Mouse (Mus musculus) CH12.LX (cell line): ENCODE results near the gene Relch. TPM values are rescaled to one million over a fixed set of nuclear protein-coding genes. Genes with fewer than 3 reads are reported as not detected.

ENCODE experiments used
- DNase-seq: peaks from one replicate; pipeline ENCODE4 v3.0.0-alpha.2; 2013; ENCODE audit errors: extremely low read depth
- H3K27ac ChIP-seq: 2 replicates; pipeline ENCODE4 v1.5.1; 2012; ENCODE audit warnings: low read depth, mild to moderate bottlenecking, control low read depth, moderate library complexity; ENCODE audit not compliant: insufficient read depth
- H3K27me3 ChIP-seq: replicated peaks from 2 replicates; pipeline ENCODE3; 2012; ENCODE audit warnings: inconsistent platforms
- H3K36me3 ChIP-seq, 2 experiments: replicated peaks in 1 of 2; 2 replicates each; pipeline versions ENCODE3 to v1.6.1; 2012; ENCODE audit warnings: inconsistent platforms in 1 of 2, low read length in 1 of 2, mild to moderate bottlenecking in 1 of 2, mixed read lengths in 1 of 2, moderate library complexity in 1 of 2; ENCODE audit not compliant: control insufficient read depth in 1 of 2, insufficient read depth in 1 of 2
- H3K4me1 ChIP-seq, 2 experiments: 2 replicates each; pipeline ENCODE4 v1.6.1; 2012; ENCODE audit warnings: inconsistent platforms in 1 of 2, moderate library complexity in 1 of 2; ENCODE audit not compliant: insufficient read depth in 2 of 2, control insufficient read depth in 1 of 2
- H3K4me2 ChIP-seq: 2 replicates; pipeline ENCODE4 v1.6.1; 2012; ENCODE audit warnings: low read depth, mild to moderate bottlenecking, control low read depth; ENCODE audit not compliant: poor library complexity, insufficient read depth, severe bottlenecking
- H3K4me3 ChIP-seq, 3 experiments: fragments of 150-350 bp in 1 of 3; sonication (generic) in 1 of 3; replicated peaks in 1 of 3; 2 replicates each; pipeline versions ENCODE3 to v1.5.1; 2011 to 2012; ENCODE audit warnings: low read depth in 2 of 3, low read length in 2 of 3, mild to moderate bottlenecking in 2 of 3, moderate library complexity in 2 of 3, control low read depth in 1 of 3, improper control_type of control experiment in 1 of 3, inconsistent platforms in 1 of 3, mixed read lengths in 1 of 3; ENCODE audit not compliant: poor library complexity in 1 of 3
- H3K79me2 ChIP-seq: replicated peaks from 2 replicates; pipeline ENCODE4 v1.6.1; 2012; ENCODE audit warnings: mild to moderate bottlenecking, moderate library complexity; ENCODE audit not compliant: control insufficient read depth, poor library complexity, insufficient read depth, severe bottlenecking; ENCODE audit errors: extremely low read depth
- H3K9ac ChIP-seq: 2 replicates; pipeline ENCODE4 v1.6.1; 2012; ENCODE audit warnings: low read depth, mild to moderate bottlenecking, control low read depth, moderate library complexity; ENCODE audit not compliant: insufficient read depth
- H3K9me3 ChIP-seq: replicated peaks from 2 replicates; pipeline ENCODE3; 2012; ENCODE audit warnings: low read length, inconsistent platforms, mixed read lengths
- BHLHE40 ChIP-seq: IDR thresholded peaks from 2 replicates; pipeline ENCODE4 v1.6.1; 2011; ENCODE audit warnings: mild to moderate bottlenecking, low read depth, low read length, improper control_type of control experiment
- CHD1 ChIP-seq: IDR thresholded peaks from 2 replicates; pipeline ENCODE4 v1.6.1; 2012; ENCODE audit warnings: low read depth, low read length, improper control_type of control experiment, inconsistent platforms
- CTCF ChIP-seq, 2 experiments: IDR thresholded peaks in 1 of 2; conservative IDR thresholded peaks in 1 of 2; 2 replicates each; pipeline ENCODE4 v1.5.1; 2011 to 2012; ENCODE audit warnings: low read depth in 2 of 2, low read length in 2 of 2, improper control_type of control experiment in 1 of 2, inconsistent platforms in 1 of 2, mild to moderate bottlenecking in 1 of 2, moderate library complexity in 1 of 2
- E2F4 ChIP-seq: IDR thresholded peaks from 2 replicates; pipeline ENCODE4 v1.6.1; 2011; ENCODE audit warnings: low read depth, low read length, improper control_type of control experiment; ENCODE audit not compliant: insufficient replicate concordance
- ELF1 ChIP-seq: IDR thresholded peaks from 2 replicates; pipeline ENCODE4 v1.6.1; 2014; ENCODE audit warnings: low read depth, mild to moderate bottlenecking, inconsistent platforms, low read length, improper control_type of control experiment
- EP300 ChIP-seq: IDR thresholded peaks from 2 replicates; pipeline ENCODE4 v1.6.1; 2011; ENCODE audit warnings: low read length, improper control_type of control experiment
- ETS1 ChIP-seq: conservative IDR thresholded peaks from 2 replicates; pipeline ENCODE4 v1.6.1; 2012; ENCODE audit warnings: low read depth, mild to moderate bottlenecking, inconsistent platforms, low read length, improper control_type of control experiment, moderate library complexity
- GABPA ChIP-seq: IDR thresholded peaks from 2 replicates; pipeline ENCODE4 v1.6.1; 2012; ENCODE audit warnings: low read depth, low read length, improper control_type of control experiment, inconsistent platforms; ENCODE audit not compliant: insufficient replicate concordance
- HCFC1 ChIP-seq: IDR thresholded peaks from 2 replicates; pipeline ENCODE4 v1.6.1; 2012; ENCODE audit warnings: low read depth, mild to moderate bottlenecking, inconsistent platforms, low read length, improper control_type of control experiment
- IRF4 ChIP-seq: IDR thresholded peaks from 2 replicates; pipeline ENCODE4 v1.6.1; 2014; ENCODE audit warnings: low read depth, mild to moderate bottlenecking, inconsistent platforms, low read length, improper control_type of control experiment
- JUN ChIP-seq: IDR thresholded peaks from 2 replicates; pipeline ENCODE4 v1.6.1; 2011; ENCODE audit warnings: low read depth, mild to moderate bottlenecking, low read length, improper control_type of control experiment, moderate library complexity; ENCODE audit not compliant: insufficient read depth
- MAFK ChIP-seq: IDR thresholded peaks from 2 replicates; pipeline ENCODE4 v1.6.1; 2011; ENCODE audit warnings: low read length, improper control_type of control experiment; ENCODE audit not compliant: insufficient replicate concordance
- MAX ChIP-seq: IDR thresholded peaks from 2 replicates; pipeline ENCODE4 v1.6.1; 2011; ENCODE audit warnings: low read length, improper control_type of control experiment
- MAZ ChIP-seq: IDR thresholded peaks from 2 replicates; pipeline ENCODE4 v1.6.1; 2012; ENCODE audit warnings: low read depth, mild to moderate bottlenecking, inconsistent platforms, low read length, improper control_type of control experiment, moderate library complexity
- MEF2A ChIP-seq: IDR thresholded peaks from 2 replicates; pipeline ENCODE4 v1.6.1; 2014; ENCODE audit warnings: low read depth, mild to moderate bottlenecking, inconsistent platforms, low read length, improper control_type of control experiment, borderline replicate concordance
- MXI1 ChIP-seq: IDR thresholded peaks from 2 replicates; pipeline ENCODE4 v1.6.1; 2011; ENCODE audit warnings: mild to moderate bottlenecking, low read depth, low read length, improper control_type of control experiment
- MYC ChIP-seq: IDR thresholded peaks from 2 replicates; pipeline ENCODE4 v1.6.1; 2011; ENCODE audit warnings: low read depth, mild to moderate bottlenecking, improper control_type of control experiment, low read length
- NRF1 ChIP-seq: IDR thresholded peaks from 2 replicates; pipeline ENCODE4 v1.6.1; 2014; ENCODE audit warnings: low read depth, mild to moderate bottlenecking, inconsistent platforms, low read length, improper control_type of control experiment, moderate library complexity
- POLR2AphosphoS2 ChIP-seq: IDR thresholded peaks from 2 replicates; pipeline ENCODE4 v1.6.1; 2011; ENCODE audit warnings: low read depth, low read length, improper control_type of control experiment
- RAD21 ChIP-seq: IDR thresholded peaks from 2 replicates; pipeline ENCODE4 v1.6.1; 2011; ENCODE audit warnings: low read depth, mild to moderate bottlenecking, low read length, improper control_type of control experiment, moderate library complexity
- SIN3A ChIP-seq: IDR thresholded peaks from 2 replicates; pipeline ENCODE4 v1.6.1; 2012; ENCODE audit warnings: low read length, improper control_type of control experiment, inconsistent platforms
- TBP ChIP-seq: conservative IDR thresholded peaks from 2 replicates; pipeline ENCODE4 v1.6.1; 2011; ENCODE audit warnings: low read depth, low read length, improper control_type of control experiment
- TCF12 ChIP-seq: IDR thresholded peaks from 2 replicates; pipeline ENCODE4 v1.6.1; 2014; ENCODE audit warnings: low read depth, mild to moderate bottlenecking, inconsistent platforms, low read length, improper control_type of control experiment
- USF1 ChIP-seq: IDR thresholded peaks from 2 replicates; pipeline ENCODE4 v1.6.1; 2014; ENCODE audit warnings: low read depth, mild to moderate bottlenecking, inconsistent platforms, low read length, improper control_type of control experiment
- USF2 ChIP-seq: conservative IDR thresholded peaks from 2 replicates; pipeline ENCODE4 v1.6.1; 2011; ENCODE audit warnings: low read depth, low read length, improper control_type of control experiment
- ZNF384 ChIP-seq: IDR thresholded peaks from 2 replicates; pipeline ENCODE4 v1.6.1; 2012; ENCODE audit warnings: low read depth, low read length, improper control_type of control experiment, inconsistent platforms
- dilution Hi-C: fragments of 300-500 bp; cut with MboI; formaldehyde crosslinking; loops from 2 replicates; pipeline ENCODE4 v1.14.3; 2020; ENCODE audit warnings: low sequenced_read_pairs; ENCODE audit not compliant: extremely low pct_unique_long_range_greater_than_20kb, extremely low pct_ligation_motif_present
- in situ Hi-C: fragments of 300-500 bp; cut with MboI; formaldehyde crosslinking; loops from 3 replicates; pipeline ENCODE4 v1.14.3; 2019; ENCODE audit warnings: low sequenced_read_pairs, low pct_ligation_motif_present, low pct_unique_long_range_greater_than_20kb, mixed read lengths
- polyA plus RNA-seq: library from polyadenylated mRNA; unstranded; fragments of >175 nt; gene quantifications from 2 replicates; pipeline ENCODE4 v1.2.1, GENCODE M21; 2012; ENCODE audit warnings: low read depth; ENCODE audit not compliant: insufficient read length
- total RNA-seq, 2 experiments: library from RNA; depleted of rRNA; stranded (reverse); fragments of 300-350 nt in 1 of 2; fragments of >200 nt in 1 of 2; gene quantifications; 2 replicates each; pipeline ENCODE4 v1.2.3; 2012 to 2014

The Relch gene
- total and polyA plus RNA-seq, 3 experiments: 23.1 to 25.9 (median 24.3) TPM

GRCm38 (mm10) chr1:105801252-105801651 is 137.6 kb downstream of the Relch start:
- Histone ChIP-seq H3K79me2 (no peaks in the 10 kb centered on the region), H3K9ac (no peak overlapping the region), H3K27ac (0 out of 2 replicates have a peak overlapping the region, but pooled peaks have one; percentile 32), H3K4me3 (no peak overlapping the region), H3K36me3 (no peaks in the 10 kb centered on the region), H3K27me3 (no peaks in the 10 kb centered on the region), H3K9me3 (no peaks in the 10 kb centered on the region), H3K4me2 (peak overlapping the region; percentile 82), H3K4me1 (peaks cover 11 to 59% of the 10 kb centered on the region in 2 experiments)
- no peak for TF ChIP-seq ZNF384
- TF ChIP-seq BHLHE40: peak; percentile 82
- TF ChIP-seq MAZ: no peak
- no peak for TF ChIP-seq CTCF (conservative IDR thresholded peaks at IDR 0.05 in 1 of 2, IDR thresholded peaks at IDR 0.05 in 1 of 2; ENCODE audit: low read depth in 2 of 2, low read length in 2 of 2)
- no peak; the same call in 1 of the 2 replicates for TF ChIP-seq SIN3A
- no peak; the same call in 1 of the 2 replicates for TF ChIP-seq RAD21
- no peak for TF ChIP-seq ELF1
- no peak for TF ChIP-seq JUN
- TF ChIP-seq EP300: peak; percentile 87
- TF ChIP-seq ETS1: peak; percentile 65
- no peak for TF ChIP-seq NRF1
- TF ChIP-seq MAFK: peak; percentile 86
- peak; percentile 72; the same call in 1 of the 2 replicates for TF ChIP-seq TCF12
- no peak for TF ChIP-seq USF2
- TF ChIP-seq MYC: peak; percentile 91
- 0 out of 2 replicates have a peak, but pooled peaks have one; percentile 25 for TF ChIP-seq E2F4
- TF ChIP-seq POLR2AphosphoS2: no peak
- no peak for TF ChIP-seq GABPA
- TF ChIP-seq HCFC1: no peak
- no peak for TF ChIP-seq USF1
- TF ChIP-seq MXI1: peak; percentile 57; the same call in 1 of the 2 replicates
- TF ChIP-seq IRF4: peak; percentile 93
- no peak for TF ChIP-seq TBP
- peak; percentile 94 for TF ChIP-seq MEF2A
- peak; percentile 78 for TF ChIP-seq MAX
- no peak for TF ChIP-seq CHD1
- dilution Hi-C loops (no loop called here), in situ Hi-C loops (no loop called here)
- peak; percentile 70 for DNase-seq
